Mouse (Mus musculus): ENCODE data around the gene Unc79. TPM values are rescaled to one million over a fixed set of nuclear protein-coding genes. Genes with fewer than 3 reads are reported as not detected.

The Unc79 gene
- total RNA-seq, 2 experiments from 2014 or later, result 0.05 TPM; not detected in 1

- ATAC-seq (replicated peaks; ENCODE audit: low FRiP score, low TSS enrichment, poor library complexity, severe bottlenecking), result no peak
Observed at GRCm38 (mm10) chr12:103164101-103165030, 215.7 kb downstream of the Unc79 start.

DNA sequence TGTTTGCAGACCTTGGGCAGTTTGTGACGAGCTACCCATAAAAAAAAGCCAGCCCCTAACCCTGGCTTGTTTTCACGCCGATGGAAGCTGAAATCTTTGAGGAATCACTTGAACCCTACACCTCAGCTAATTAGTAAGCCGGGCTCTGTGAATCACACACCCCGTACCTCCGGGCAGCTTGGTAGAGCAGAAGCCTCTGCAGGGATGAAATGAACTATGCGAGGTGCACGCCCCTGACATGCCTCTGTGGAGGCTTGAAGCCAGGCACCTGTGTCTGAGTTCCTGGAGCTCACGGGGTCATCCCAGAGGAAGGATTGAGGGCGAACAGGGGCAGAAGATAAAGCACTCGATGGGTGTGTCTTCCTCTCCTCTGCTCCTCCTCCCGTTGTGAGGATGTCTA is 220.2 kb downstream of the Unc79 start:
- no peak for ATAC-seq (replicated peaks; ENCODE audit: low FRiP score, low TSS enrichment, poor library complexity, severe bottlenecking)

- ATAC-seq (replicated peaks; ENCODE audit: low FRiP score, low TSS enrichment, poor library complexity, severe bottlenecking), result no peak
Observed at GRCm38 (mm10) chr12:103183057-103183456, 234.4 kb downstream of the Unc79 start.

DNA sequence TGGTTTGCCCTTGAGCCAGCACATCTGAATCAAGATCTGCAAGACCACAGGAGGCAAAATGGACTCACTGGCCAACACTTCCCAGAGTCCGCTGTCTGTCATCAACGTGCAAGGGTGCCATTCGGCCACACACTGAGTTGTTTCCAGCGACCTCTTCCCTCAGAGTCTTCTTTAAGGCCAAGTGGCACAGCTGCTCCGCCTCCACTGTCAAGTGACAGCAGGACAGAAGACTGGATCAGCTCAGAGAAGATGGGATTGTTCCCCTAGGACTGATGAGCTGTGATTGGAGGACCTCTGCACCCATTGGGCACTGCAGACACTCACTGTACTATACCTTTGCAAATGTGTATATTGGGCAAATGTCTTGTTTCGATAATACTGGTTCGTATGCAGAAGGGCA is 238.4 kb downstream of the Unc79 start:
- ATAC-seq (replicated peaks; ENCODE audit: low FRiP score, low TSS enrichment, poor library complexity, severe bottlenecking), result no peak

DNA sequence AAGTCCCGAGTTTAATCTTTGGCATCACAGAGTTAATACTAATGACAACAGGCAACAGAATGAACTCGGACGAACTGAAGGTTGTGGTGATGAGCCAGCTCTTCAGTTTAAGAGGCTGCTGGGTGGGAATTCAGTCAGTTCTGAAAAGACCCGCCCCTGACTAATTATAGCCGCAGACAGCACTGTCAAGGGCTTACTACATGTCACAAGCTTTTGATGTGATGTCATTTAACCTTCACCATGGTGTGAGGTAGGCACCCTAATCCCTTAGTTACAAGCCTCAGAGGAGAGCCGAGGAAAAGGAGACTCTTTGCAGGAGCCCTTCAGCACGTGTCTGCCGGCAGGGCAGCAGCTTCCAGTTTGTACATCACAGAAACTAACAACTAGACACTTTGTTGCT is 239.6 kb downstream of the Unc79 start:
- ATAC-seq (replicated peaks; ENCODE audit: low FRiP score, low TSS enrichment, poor library complexity, severe bottlenecking), result no peak

DNA sequence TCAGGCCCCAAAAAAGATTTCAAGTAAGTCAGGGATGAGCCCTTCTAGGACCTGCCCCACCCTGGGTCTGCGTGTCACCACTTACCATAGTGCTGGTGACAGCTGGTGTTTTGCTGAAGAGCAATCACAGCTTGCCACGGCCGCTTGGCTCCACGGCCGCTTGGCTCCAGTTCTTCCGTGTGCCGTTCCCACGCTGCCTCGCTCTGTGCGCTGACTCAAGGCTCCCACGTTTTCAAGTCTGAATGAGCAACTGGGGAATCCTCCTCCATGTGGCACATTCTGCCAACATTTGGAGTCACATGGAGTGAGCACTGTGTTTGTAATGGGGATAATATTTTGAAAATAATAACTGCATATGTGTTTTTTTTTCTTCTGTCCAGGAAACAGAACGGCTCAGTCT is 241.1 kb downstream of the Unc79 start:
- no peak for ATAC-seq (replicated peaks; ENCODE audit: low FRiP score, low TSS enrichment, poor library complexity, severe bottlenecking)

- no peak for ATAC-seq (replicated peaks; ENCODE audit: low FRiP score, low TSS enrichment, poor library complexity, severe bottlenecking)
Observed at GRCm38 (mm10) chr12:103192996-103193395, 244.3 kb downstream of the Unc79 start.

GRCm38 (mm10) chr12:103202592-103203544 is 254.2 kb downstream of the Unc79 start:
- ATAC-seq (replicated peaks; ENCODE audit: low FRiP score, low TSS enrichment, poor library complexity, severe bottlenecking), result no peak

DNA sequence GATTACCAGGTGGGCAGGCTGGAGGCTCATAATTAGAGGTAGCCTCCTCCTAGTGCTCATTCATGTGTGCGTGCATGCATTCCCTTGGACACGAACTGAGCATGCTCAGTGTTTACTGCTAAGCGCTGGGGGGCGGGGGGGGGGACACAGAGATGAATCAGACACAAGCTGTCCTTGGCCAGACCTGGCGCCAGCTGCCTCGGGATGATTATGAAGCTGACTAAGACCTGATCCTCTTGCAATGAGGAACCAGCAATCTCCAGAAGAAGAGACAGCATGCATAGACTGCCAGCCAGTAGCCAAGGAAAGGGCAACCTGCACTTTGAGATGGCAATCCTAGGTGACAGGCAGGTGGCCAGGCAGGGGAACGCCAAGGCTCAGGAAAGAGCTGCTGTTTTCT is 256.9 kb downstream of the Unc79 start:
- no peak for ATAC-seq (replicated peaks; ENCODE audit: low FRiP score, low TSS enrichment, poor library complexity, severe bottlenecking)

- no peak for ATAC-seq (replicated peaks; ENCODE audit: low FRiP score, low TSS enrichment, poor library complexity, severe bottlenecking)
Observed at GRCm38 (mm10) chr12:103209581-103209980, 260.9 kb downstream of the Unc79 start.

DNA sequence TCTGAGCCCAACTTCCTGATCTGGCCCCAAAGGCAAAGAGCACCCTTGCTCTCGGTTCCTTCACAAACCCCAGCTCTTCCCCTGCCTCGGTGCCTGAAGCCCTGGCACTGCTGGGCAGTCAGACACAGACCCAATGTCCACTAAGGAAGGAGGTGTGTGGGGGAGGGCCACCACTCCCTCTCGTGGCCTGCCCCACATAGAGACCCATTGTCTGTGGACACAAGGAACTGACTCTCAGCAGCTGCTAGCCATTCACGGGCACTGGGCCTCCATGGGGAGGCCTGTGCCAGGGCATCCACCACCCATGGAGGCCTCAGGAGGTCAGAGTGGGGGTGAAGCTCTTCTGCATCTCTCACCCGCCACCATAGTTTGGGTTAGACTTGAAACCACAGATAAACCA is 262.4 kb downstream of the Unc79 start:
- no peak for ATAC-seq (replicated peaks; ENCODE audit: low FRiP score, low TSS enrichment, poor library complexity, severe bottlenecking)

- no peak for ATAC-seq (replicated peaks; ENCODE audit: low FRiP score, low TSS enrichment, poor library complexity, severe bottlenecking)
Observed at GRCm38 (mm10) chr12:103213591-103213990, 264.9 kb downstream of the Unc79 start.

- no peak for ATAC-seq (replicated peaks; ENCODE audit: low FRiP score, low TSS enrichment, poor library complexity, severe bottlenecking)
Observed at GRCm38 (mm10) chr12:103214270-103214669, 265.6 kb downstream of the Unc79 start.

GRCm38 (mm10) chr12:103214797-103215196 is 266.1 kb downstream of the Unc79 start:
- no peak for ATAC-seq (replicated peaks; ENCODE audit: low FRiP score, low TSS enrichment, poor library complexity, severe bottlenecking)

DNA sequence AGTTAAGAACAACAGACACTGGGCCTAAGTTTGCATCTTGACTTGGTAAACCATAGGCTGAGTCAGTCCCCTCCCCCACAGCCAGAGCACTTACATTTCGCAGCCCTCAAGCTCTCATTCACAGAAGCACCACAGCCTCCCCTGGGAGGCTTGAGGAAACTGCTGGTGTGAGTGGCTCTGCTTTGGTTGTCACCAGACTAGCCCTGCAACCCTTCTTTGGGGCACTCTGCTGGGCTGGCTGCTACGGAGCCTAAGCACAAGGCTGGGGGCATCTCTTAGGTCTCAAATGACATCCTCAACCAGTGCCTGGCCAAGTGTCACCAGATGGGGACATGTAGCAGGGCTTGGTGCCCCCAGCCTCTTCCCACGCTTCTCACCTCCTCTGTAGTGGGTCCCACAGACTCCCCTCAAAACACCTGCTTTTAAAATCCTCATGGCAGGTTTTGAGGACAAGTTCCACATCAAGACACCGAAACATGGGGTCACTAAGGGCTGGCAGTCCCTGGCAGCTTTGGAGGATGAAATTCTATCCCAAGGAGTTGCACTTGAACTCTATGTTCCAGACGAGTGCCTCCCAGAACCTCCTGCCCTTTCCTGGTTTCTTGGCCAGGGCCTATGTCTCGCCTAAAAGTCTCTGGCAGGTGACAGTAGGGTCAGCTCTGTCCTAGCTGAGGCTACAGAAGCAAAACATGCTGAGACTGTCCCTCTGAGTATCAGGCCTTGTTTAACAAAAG is 267.4 kb downstream of the Unc79 start:
- ATAC-seq (replicated peaks; ENCODE audit: low FRiP score, low TSS enrichment, poor library complexity, severe bottlenecking), result no peak

GRCm38 (mm10) chr12:103223671-103224070 is 275.0 kb downstream of the Unc79 start:
- no peak for ATAC-seq (replicated peaks; ENCODE audit: low FRiP score, low TSS enrichment, poor library complexity, severe bottlenecking)

DNA sequence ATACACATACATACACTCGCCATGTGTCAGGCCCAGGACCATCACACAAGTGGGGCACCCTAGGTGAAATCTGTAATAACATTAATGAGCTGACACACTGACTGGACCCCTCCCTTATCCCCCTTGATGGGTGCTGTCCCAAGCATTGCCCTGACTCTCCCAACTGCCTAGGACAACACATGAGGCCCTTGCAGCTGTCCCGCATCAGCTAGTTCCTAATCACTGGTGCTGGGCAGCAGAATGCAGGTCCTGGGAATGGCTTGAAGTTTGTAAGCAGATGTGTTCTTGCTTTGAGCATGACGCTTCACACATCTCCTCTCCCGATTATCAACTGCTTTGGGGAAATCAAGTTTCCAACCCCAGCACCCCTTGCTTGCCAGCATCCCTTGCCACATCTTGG is 277.5 kb downstream of the Unc79 start:
- no peak for ATAC-seq (replicated peaks; ENCODE audit: low FRiP score, low TSS enrichment, poor library complexity, severe bottlenecking)

- ATAC-seq (replicated peaks; ENCODE audit: low FRiP score, low TSS enrichment, poor library complexity, severe bottlenecking), result no peak
Observed at GRCm38 (mm10) chr12:103229058-103229457, 280.4 kb downstream of the Unc79 start.

All from megakaryocyte-erythroid progenitor cell, adult 5-6 weeks (primary cell).